Mouse (Mus musculus) midbrain, embryonic 13.5 days (tissue): Measurements from ENCODE around the gene Abraxas2. TPM values are rescaled to one million over a fixed set of nuclear protein-coding genes. Genes with fewer than 3 reads are reported as not detected.
A peak's percentile ranks its signal among the peaks of the same experiment; 100 is the strongest.

Experiments
- ATAC-seq: fragments of 200-750 bp; cut with Nextera tagmentation; 2 replicates; pipeline ENCODE4 v1.8.0; 2017; ENCODE audit warnings: mild to moderate bottlenecking, moderate TSS enrichment, moderate library complexity
- H3K27ac ChIP-seq: fragments of 300-500 bp; sonication (generic); 2 replicates; pipeline ENCODE4 v1.5.1; 2015; ENCODE audit warnings: inconsistent platforms, mild to moderate bottlenecking, moderate library complexity
- H3K27me3 ChIP-seq: fragments of 300-500 bp; sonication (generic); 2 replicates; pipeline ENCODE4 v1.6.1; 2015; ENCODE audit warnings: mild to moderate bottlenecking, inconsistent platforms
- H3K36me3 ChIP-seq: fragments of 300-500 bp; sonication (generic); 2 replicates; pipeline ENCODE4 v1.6.1; 2015; ENCODE audit warnings: mild to moderate bottlenecking, inconsistent platforms
- H3K4me1 ChIP-seq: fragments of 300-500 bp; sonication (generic); replicated peaks from 2 replicates; pipeline ENCODE4 v1.6.1; 2015; ENCODE audit warnings: inconsistent platforms
- H3K4me2 ChIP-seq: fragments of 300-500 bp; sonication (generic); replicated peaks from 2 replicates; pipeline ENCODE4 v1.6.1; 2015; ENCODE audit warnings: moderate library complexity, mild to moderate bottlenecking, inconsistent platforms
- H3K4me3 ChIP-seq: fragments of 300-500 bp; sonication (generic); replicated peaks from 2 replicates; pipeline ENCODE4 v1.5.1; 2015; ENCODE audit warnings: mild to moderate bottlenecking, inconsistent platforms
- H3K9ac ChIP-seq: fragments of 300-500 bp; sonication (generic); replicated peaks from 2 replicates; pipeline ENCODE4 v1.6.1; 2015; ENCODE audit warnings: mild to moderate bottlenecking, inconsistent platforms
- H3K9me3 ChIP-seq: fragments of 300-500 bp; sonication (generic); 2 replicates; pipeline ENCODE4 v1.6.1; 2016; ENCODE audit warnings: mild to moderate bottlenecking, inconsistent platforms
- WGBS: fragments of 180-500 bp; shearing (Covaris S2); methylation state at CpG from one replicate; pipeline ENCODE4 v1.1.7; 2015; 5-methylcytosine and 5-hydroxymethylcytosine counted together
- polyA plus RNA-seq: library from polyadenylated mRNA; unstranded; fragments of >200 nt; fragmentation: Nextera tagmentation; extraction: Ambion mirVana; gene quantifications from 2 replicates; pipeline ENCODE4 v1.2.1, GENCODE M21; 2015

Gene Abraxas2
- polyA plus RNA-seq, 1 experiment from 2014 or later = 37.1 TPM

DNA sequence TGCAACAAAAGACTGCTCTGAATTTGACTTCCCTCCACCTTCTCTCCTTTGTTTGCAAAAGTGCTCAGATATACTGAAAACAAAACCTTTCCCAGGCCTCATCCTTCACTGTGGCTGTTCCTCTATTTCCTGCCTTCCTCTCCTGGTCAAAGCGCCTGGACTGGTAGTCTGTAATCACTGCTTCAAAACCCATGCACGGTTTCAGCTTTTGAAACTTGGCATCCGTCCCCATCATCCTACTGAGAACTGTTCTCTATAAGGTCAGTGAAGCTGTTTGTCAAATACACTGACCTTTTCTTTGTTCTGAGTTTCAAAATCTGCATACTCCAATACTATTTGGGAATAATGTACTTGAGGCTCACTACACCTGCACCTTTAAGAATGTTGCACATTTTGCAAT is 68.2 kb downstream of the Abraxas2 start:
- 66% methylated on average over 3 of the region's 3 CpGs for WGBS
- no peak overlapping the region for H3K9ac ChIP-seq
- no peak overlapping the region for H3K4me3 ChIP-seq
- H3K4me1 ChIP-seq = peaks cover 8% of the 10 kb centered on the region
- H3K27ac ChIP-seq = no peak overlapping the region
- no peaks in the 10 kb centered on the region for H3K36me3 ChIP-seq
- no peaks in the 10 kb centered on the region for H3K27me3 ChIP-seq
- no peak for ATAC-seq
- no peaks in the 10 kb centered on the region for H3K9me3 ChIP-seq
- no peak overlapping the region for H3K4me2 ChIP-seq

DNA sequence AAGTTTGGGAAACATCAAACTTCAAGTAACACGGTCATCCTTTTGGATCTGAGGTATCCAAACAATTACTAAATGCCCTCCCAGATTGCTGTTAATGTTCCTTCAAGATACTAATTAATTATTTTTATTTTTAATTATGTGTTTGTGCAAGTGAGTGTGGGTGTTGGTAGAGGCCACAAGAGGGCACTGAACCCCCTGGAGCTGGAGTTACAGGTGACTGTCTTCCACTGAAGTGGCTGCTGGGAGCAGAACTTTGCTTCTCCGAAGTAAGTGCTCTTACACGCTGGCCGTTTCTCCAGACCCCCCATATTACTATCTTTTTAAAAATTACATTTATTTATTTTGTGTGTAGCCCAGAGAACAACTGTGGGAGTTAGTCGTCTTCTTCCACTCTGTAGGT is 71.0 kb downstream of the Abraxas2 start:
- 86% methylated on average over 5 of the region's 5 CpGs for WGBS
- no peak overlapping the region for H3K27ac ChIP-seq
- H3K4me2 ChIP-seq = peak overlapping the region; percentile 63
- H3K27me3 ChIP-seq = no peaks in the 10 kb centered on the region
- peak overlapping the region; percentile 97 for H3K9ac ChIP-seq
- no peaks in the 10 kb centered on the region for H3K9me3 ChIP-seq
- peaks cover 19% of the 10 kb centered on the region for H3K4me1 ChIP-seq
- peak overlapping the region; percentile 94 for H3K4me3 ChIP-seq
- no peaks in the 10 kb centered on the region for H3K36me3 ChIP-seq
- no peak for ATAC-seq

DNA sequence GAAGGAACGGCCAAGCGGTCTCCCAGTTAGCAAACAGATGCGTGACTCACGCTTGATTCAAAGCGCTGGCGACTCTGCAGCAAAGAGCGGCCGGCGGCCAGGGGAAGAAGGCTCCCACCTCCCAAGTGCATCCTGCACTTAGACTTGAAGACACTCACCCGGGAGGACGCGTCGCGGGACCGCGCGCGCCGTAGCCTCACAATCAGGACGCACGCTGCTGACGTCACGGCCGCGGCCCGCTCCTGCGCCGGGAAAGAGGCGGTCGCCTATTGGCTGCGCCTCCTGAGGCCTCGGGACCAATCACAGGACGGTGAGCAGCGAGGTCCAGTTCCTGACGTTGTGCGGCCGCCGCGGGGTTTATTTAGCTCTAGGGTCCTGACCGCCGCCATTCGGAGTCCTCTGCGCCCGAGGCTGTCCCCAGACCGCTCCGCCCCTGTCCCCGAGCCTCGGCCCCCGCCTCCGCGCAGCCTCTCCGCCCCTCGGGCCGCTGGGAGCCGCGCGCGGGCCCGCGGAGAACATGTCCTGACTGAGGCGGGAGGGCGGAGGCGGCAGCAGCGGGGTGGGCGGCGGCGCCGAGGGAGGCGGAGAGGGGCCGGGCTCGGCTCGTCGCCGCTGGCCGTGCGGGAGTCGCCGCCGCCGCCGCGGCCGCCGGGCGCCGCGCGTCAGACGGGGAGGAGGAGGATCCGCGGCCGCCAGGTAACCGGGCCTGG is 72.0 kb downstream of the Abraxas2 start, which contains the start of gene Zranb1:
TSS of gene Zranb1 (plus strand) at position 293 of the 710 bp plus-strand sequence.
- Histone ChIP-seq H3K9ac (peak within 1 kb of the TSS; percentile 97), H3K4me2 (peak within 1 kb of the TSS; percentile 74), H3K9me3 (no peaks in the 10 kb centered on the region), H3K4me1 (peaks cover 19% of the 10 kb centered on the region), H3K36me3 (no peaks in the 10 kb centered on the region), H3K4me3 (peak within 1 kb of the TSS; percentile 94), H3K27me3 (no peaks in the 10 kb centered on the region), H3K27ac (peak within 1 kb of the TSS; percentile 99)
- peak; percentile 100 for ATAC-seq
- under 1% methylated on average over 93 of the region's 93 CpGs for WGBS

DNA sequence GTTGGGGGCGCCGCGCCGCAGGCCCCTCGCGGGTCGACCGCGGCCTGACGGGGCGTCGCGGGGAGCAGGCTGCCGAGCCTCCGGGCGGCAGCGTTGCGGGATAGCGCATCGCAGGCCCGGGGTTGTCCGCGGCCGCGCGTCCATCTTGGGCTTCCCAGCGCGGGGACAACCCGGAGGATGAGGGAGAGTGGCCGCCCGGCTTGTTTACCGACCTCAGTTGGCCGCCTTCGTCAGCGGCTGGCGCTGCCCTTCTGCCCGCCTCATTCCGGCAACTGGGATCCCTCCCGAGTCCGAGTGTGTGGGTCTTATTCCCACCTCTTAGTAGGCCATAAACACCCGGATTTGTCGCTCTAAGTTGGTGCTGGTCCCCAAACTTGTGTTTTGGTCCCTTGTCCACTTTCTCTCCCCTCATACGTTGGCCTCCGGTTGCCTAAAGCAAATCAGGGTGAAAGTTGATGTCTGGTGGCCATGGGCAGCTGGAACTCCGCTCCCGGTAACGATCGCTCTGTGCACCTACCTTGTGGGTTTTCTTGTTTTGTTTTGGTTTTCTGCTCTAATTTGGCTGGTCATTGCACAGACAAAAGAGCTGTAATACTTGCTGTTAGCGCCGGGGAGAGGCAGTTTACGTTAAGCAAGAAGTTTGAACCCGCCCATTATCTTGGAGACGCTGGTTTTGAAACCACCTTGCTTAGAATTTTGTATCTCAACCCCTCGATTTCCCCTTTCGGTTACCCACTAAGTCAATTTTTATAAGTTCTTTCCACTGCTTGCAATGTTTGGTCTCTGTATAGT is 72.7 kb downstream of the Abraxas2 start:
- peak overlapping the region; percentile 99 for H3K27ac ChIP-seq
- H3K4me1 ChIP-seq = peaks cover 19% of the 10 kb centered on the region
- no peaks in the 10 kb centered on the region for H3K36me3 ChIP-seq
- H3K9me3 ChIP-seq = no peaks in the 10 kb centered on the region
- under 1% methylated on average over 55 of the region's 55 CpGs for WGBS
- ATAC-seq = no peak
- H3K4me3 ChIP-seq = peak overlapping the region; percentile 94
- H3K4me2 ChIP-seq = peak overlapping the region; percentile 74
- H3K27me3 ChIP-seq = no peaks in the 10 kb centered on the region
- peak overlapping the region; percentile 97 for H3K9ac ChIP-seq

DNA sequence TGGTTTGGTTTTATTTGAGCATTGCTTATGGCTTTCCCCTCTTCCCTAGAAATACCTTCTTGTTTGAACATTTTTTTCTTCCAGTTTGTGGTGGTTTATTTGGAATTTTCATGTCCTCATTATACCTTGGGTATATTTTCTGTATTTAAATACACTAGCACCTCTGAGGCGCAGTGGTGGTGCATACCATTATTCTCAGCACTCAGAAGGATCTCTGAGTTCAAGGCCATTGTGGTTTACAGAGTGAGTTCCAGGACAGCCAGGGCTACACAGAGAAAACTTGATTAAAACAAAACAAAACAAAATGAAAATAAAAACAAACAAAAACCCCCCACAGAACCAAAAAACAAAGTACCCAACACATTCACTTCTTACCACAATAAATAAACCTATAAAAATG is 74.3 kb downstream of the Abraxas2 start:
- peaks cover 19% of the 10 kb centered on the region for H3K4me1 ChIP-seq
- WGBS = 81% methylated on average over 1 of the region's 1 CpGs
- H3K4me2 ChIP-seq = no peak overlapping the region
- no peak overlapping the region for H3K9ac ChIP-seq
- H3K27ac ChIP-seq = no peak overlapping the region
- no peak for ATAC-seq
- H3K9me3 ChIP-seq = no peaks in the 10 kb centered on the region
- no peaks in the 10 kb centered on the region for H3K27me3 ChIP-seq
- no peak overlapping the region for H3K4me3 ChIP-seq
- no peaks in the 10 kb centered on the region for H3K36me3 ChIP-seq

Other genes starting within 250 kb of the Abraxas2 start
- gene Lhpp, start 248.6 kb upstream of the Abraxas2 start, polyA plus RNA-seq = 21.0 and 21.2 TPM in 2 replicates
- gene Fam53b, start 45.3 kb upstream of the Abraxas2 start, polyA plus RNA-seq = 21.7 and 23.4 TPM in 2 replicates
- 95.7 and 98.9 TPM in 2 replicates for gene Eef1akmt2, start 6.6 kb upstream of the Abraxas2 start, polyA plus RNA-seq
- gene Zranb1, start 71.9 kb downstream of the Abraxas2 start, polyA plus RNA-seq = 18.6 and 20.5 TPM in 2 replicates